Mouse (Mus musculus) urinary bladder, adult 2 months (tissue): Measurements from ENCODE around the gene Eif3k. TPM values are rescaled to one million over a fixed set of nuclear protein-coding genes. Genes with fewer than 3 reads are reported as not detected.

ENCODE experiments used
- DNase-seq: peaks from one replicate; pipeline ENCODE4 v3.0.0; 2022; ENCODE audit warnings: low spot score
- polyA plus RNA-seq: library from polyadenylated mRNA; depleted of rRNA; stranded (reverse); fragments of >200 nt; gene quantifications from 2 replicates; pipeline ENCODE4 v1.2.3, GENCODE M21; 2012; rRNA removed

Gene Eif3k
- 368 and 380 TPM in 2 replicates for polyA plus RNA-seq

DNA sequence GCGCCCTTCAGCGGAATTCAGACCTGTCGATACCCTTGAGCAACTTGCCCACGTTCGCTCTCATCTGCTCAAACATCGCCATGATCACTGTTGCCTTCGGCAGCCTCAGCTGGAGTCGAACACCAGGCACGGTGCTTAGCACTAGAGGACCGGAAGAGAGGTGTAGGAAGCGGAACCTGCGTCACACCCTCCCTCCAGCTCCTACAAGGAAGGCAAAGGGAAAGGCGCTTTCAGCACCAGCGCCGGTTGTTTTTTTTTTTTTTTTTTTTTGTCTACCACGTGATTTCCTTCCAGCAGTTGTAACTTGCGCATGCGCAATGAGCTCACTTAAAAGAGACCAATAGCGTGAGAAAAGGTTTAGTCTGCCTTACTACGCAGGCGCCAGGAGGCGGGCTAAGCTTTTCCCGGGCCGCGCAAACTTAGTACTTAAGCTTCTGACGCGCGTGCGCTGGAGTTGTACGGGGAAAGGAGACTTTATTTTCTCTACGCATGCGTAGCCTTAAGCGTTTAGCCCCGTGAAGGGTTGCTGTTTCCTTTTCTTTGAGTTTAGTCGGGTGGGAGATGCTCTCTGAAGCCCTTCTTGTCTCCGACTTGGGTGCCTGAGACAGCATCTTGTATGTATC is at the start of gene Eif3k, which contains the start of gene Map4k1:
Eif3k (minus strand) TSS at position 214 of the 623 bp plus-strand sequence.
Map4k1 (plus strand) TSS at position 400 of the 623 bp plus-strand sequence.
- peak; percentile 66 for DNase-seq

DNA sequence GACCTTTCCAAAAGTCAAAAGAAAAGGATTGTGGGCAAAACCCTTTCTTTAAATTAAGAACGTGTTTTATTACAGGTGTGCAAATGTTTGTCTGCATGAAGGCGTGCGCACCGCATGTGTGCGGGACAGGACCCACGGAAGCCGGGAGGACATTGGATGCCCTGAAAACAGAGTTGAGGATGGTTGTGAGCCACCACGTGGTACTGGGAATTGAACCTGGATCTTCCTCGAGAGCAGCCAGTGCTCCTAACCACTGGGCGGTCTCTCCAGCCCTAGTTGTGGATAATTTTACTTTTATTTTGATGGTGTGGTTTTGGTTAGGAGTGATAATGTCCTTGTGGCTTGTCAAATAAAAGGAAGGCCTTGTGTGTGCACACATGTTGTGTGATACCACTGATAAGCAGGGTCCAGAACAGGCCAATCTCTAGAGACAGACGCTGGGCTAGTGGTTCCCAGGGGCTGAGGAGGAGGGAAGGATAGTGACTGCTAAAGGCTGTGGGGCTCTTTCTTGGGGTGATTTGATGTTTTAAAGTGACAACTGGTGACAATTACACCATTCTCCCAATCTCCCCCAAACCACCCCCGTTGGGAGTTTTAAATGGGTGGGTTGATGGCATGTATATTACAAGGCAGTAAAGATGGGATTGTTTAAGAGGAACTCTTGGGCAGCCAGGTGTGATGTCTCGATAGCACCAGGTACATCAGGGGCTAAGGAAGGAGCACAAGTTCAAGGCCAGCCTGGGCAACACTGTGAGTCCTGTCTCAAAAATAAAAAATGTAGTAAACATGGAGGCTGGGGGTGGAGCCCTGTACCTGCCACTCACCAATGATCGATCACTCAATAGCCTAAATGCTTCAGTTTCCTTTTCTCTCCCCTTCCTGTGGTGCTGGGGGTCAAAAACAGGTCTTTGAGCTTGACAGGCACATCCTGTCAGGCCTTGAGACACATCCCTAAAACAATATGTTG is 48.3 kb upstream of the Eif3k start:
- DNase-seq, result no peak

GRCm38 (mm10) chr7:29028761-29029160 is 47.1 kb upstream of the Eif3k start:
- DNase-seq, result no peak

- no peak for DNase-seq
Measured at GRCm38 (mm10) chr7:29026811-29027210, 45.1 kb upstream of the Eif3k start.

DNA sequence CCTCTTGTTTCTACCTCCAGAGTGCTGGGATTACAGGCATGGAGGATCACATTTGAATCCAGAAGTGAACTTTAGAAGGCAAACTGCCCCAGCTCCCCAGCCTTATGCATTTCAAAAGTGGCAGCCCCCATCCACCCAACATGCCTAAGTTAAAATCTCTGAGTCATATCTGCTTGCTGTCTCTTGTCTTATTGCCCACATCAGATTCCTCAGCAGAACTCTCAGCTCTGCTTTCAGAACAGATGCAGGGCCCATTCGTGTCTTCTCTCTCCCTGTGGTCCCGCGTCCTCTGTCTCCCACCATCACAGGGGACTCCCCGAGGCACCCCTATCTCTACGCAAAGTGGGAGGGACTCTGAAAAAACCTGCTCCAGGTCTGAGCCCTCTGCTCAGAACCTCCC is 44.5 kb upstream of the Eif3k start:
- no peak for DNase-seq

GRCm38 (mm10) chr7:29025566-29025965 is 43.9 kb upstream of the Eif3k start:
- DNase-seq, result no peak

GRCm38 (mm10) chr7:29023514-29023913 is 41.9 kb upstream of the Eif3k start:
- no peak for DNase-seq

- no peak for DNase-seq
Measured at GRCm38 (mm10) chr7:29022479-29022878, 40.8 kb upstream of the Eif3k start.

DNA sequence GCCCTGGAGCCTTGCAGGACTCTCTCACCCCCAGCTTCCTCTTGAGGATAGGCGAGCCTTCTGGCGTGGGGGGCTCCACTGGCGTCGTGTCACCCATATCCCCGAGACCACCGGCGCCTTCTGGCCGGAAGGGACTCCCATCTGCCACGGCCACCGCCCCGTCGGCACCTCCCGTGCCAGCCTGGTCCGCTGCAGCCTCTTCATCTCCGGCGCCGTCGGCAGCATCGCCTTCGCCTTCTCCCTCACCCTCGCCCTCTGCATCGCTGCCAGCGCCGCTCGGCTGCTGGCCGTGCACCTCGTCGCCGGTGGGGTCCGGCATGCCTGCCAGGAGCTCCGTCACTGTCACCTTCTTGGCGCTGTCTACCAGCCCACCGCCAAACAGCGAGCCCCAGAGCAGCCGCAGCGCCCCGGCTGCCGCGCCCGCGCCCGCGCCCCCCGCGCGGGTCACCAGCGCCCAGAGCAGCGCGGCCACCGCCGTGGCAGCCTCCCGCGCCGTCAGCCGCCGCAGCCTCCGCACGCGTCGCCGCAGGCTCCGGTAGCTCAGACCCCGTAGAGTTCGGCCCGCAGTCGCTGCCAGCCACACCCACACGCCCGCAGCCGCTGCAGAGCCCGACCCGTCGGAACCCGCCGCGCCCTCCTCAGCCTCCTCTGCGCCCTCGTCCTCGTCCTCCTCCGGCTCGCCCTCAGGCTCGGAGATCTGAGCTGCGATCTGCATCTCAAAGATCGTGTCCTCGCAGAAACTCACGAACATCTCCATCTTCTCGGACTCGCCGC is 38.0 kb upstream of the Eif3k start:
- no peak for DNase-seq

- DNase-seq, result no peak
Measured at GRCm38 (mm10) chr7:29017222-29017621, 35.6 kb upstream of the Eif3k start.

DNA sequence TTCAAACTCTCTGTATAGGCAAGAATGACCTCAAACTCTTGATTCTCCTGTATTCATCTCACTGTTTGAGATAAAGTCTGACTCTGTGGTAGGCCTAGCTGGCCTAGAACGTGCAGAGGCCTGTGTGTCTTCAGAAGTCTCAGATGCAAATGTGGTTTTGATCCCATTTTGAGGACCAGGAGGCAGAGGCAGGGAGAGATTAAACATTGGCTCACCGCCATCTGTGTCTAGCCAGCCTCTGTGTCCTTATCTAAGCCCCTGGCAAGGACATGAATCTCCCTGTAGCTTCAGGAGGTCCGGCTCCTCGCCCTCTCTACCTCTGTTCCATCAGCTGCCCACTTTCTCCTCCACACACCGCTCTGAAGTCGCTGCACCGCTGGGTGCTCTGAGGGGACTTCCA is 34.8 kb upstream of the Eif3k start:
- DNase-seq, result no peak

DNA sequence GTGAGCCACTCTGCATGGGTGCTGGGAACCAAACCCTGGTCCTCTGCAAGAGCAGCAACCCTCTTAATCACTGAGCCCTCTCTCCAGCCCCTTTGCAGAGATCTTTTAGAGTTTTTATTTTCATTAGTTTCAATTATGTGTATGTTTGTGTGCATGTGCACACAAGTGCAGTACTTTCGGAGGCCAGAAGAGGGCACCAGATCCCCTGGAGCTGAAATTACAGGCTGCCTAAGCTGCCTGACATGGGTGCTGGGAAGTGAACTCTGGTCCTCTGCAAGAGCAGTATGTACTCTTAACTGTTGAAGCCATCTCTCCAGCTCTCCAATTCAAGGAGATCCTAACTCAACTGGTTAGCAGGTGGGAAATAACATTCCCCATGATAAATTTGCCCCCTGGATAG is 33.3 kb upstream of the Eif3k start:
- no peak for DNase-seq

DNA sequence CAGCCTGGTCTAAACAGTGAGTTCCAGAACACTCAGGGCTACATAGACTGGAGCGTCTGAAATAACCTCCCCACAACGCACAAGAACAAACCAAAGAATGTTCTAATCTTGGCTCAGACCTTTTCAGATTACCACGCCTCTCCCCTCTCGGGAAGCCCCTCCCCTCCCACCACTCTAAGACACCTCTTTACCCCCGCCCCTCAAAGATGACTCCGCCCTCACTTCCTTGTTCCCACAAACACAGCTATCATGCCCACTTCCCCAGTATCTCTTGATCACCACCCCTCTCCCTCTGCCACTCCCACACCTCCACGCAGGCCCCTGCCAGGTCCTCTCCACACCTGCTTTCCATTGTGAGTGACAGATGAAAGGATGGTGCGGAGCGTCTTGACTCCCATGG is 27.1 kb upstream of the Eif3k start:
- no peak for DNase-seq

- no peak for DNase-seq
Measured at GRCm38 (mm10) chr7:29008171-29008570, 26.5 kb upstream of the Eif3k start.

DNA sequence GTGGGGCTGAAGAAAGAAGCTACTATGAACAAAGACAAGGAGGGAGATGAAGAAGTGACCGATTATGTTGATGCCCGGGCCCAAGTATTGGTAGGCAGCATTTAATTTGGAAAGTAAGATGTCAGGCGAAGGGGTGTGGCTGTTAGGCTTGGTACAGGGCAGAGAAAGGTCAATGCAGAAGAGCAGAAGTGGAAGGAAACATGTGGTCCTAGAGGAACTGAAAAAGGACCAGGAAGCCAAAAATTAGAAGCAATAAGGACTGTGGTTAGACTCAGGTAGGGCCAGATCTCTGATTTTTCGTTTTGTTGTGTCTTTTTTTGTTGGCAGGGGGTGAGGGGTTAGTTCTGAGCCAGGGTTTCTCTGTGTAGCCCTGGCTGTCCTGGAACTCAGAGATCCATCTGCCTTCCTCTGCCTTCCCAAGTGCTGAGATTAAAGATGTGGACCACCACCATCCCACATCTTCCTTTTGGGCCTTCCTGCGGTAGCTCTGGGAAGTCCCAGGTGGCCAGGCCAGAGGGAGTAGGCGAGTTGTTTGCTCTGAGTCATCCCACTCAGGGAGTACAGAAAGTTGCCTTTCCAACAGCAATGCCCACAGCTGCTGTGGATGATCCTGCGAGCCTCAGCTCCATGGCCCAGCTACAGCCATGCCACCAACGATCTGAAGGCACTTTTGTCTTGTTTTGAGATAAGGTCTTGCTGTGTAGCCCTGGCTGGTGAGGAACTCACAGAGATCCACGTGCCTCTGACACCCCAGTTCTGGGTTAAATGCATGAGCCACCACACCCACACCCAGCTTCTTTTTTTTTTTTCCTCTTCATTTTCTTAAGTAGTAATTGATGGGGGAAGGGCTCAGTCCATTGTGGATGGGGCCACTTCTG is 25.8 kb upstream of the Eif3k start:
- no peak for DNase-seq

DNA sequence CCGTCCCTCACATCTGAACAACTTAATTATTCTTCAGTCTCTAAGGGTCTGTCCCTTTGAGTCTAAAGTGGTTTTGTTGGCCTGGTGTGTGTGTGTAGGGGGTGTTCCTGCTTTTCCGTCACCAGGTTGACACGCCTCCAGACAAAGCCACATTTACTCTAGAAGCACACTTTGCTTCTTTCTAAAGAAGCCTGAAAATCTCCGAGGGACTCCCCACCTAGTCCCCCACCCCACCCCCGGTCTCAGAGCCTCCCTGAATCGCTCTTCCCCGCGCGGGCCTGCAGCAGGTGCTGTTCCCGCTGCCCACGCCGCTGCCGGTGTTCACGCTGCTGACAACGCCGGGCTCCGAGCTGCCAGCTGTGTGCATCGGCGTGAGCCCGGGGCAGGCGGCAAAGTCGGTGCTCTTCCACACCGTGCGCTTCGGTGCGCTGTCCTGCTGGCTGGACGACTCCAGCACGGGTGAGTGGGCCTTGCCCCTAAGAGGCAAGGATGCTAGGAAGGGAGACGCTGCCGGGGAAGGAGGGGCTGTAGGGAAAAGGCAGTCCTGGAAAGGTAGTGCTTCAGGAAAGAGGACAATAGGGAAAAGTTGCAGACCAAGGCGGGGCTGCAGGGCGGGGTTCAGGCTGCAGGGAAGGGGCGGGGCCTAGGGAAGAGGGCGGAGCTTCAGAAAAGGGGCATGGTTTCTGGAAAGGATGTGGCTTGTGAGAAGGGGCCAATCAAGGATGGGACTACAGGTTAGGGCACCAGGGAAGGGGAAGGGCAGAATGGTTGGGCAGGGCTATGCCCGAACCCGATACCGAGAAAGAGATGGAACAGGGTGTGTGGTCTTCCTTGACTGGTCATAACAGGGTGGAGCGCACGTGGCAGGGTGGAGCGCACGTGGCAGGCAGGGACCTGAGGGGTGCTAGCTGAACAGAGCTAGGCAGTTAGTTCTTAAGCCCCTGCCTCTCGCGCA is 19.3 kb upstream of the Eif3k start:
- no peak for DNase-seq

GRCm38 (mm10) chr7:28993402-28993801 is 11.7 kb upstream of the Eif3k start:
- no peak for DNase-seq

DNA sequence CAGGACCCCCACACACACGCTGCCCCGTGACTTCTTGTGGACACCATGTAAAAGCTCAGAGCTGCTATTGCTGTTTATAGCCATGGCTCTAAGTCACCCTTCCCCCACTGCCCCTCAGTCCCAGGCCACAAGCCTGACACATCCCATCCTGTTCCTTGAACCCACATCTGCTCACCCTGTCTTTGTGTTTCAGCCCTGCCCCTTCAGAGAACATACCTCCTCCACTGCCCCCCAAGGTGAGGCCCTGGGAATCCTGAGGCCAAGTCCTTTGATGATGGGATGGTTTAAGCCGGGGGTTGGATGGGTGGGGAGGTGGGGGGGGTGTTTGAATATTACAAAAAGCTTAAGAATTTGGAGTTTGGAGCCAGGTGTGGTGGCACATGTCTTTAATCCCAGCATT is 11.3 kb upstream of the Eif3k start:
- no peak for DNase-seq

DNA sequence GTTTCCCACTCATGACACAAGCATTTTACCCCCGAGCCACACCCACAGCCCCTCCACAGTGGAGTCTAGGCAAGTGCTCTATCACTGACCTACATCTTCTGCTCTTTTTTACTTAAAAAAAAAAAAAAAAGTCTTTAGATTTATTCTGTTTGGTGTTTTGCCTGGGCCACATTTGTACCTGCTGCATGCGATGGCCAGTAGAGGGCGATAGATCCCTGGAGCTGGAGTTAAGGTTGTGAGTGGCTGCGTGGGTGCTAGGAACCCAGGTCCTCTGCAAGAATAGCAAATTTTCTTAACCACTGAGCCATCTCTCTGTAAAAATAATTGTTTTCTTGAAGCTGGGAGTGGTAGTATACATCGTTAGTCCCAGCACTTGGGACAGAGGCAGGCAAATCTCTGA is 10.0 kb upstream of the Eif3k start:
- DNase-seq, result no peak

DNA sequence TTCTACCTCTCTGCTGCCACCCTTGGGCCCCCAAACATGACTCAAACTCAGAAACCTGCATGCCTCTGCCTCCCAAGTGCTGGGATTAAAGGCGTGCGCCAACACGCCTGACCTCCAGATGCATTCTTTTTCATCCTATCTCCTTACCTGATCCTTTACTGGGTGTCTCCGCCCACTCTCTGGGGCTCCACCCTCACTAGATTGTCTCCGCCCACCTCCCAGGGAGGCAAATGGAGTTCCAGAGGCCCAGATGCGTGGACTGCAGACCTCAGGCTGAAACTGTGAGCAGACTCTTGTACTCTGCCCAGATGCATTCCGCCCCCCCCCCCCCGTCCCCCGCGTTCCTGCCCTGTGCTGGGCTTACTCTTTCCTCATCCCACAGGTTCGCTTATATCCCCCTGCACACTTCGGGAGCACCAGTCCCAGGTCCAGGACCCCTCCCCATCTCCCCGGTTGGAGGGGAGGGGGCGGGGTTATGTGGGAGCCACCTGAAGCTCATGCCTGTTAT is 9.2 kb upstream of the Eif3k start:
- no peak for DNase-seq
